Mouse (Mus musculus) stomach, embryonic 15.5 days (tissue): ENCODE data around the gene Asxl2. TPM values are rescaled to one million over a fixed set of nuclear protein-coding genes. Genes with fewer than 3 reads are reported as not detected.
"Not testable (repeated sequence)": the region's sequence is repeated elsewhere in the genome, so short reads cannot be mapped to it uniquely, and the experiment has no call there.

Experiments
- ATAC-seq: fragments of 200-750 bp; cut with Nextera tagmentation; 2 replicates; pipeline ENCODE4 v1.8.0; 2017; ENCODE audit warnings: low read depth, moderate number of reproducible peaks, moderate TSS enrichment; ENCODE audit not compliant: insufficient read depth, low FRiP score
- H3K27ac ChIP-seq: fragments of 300-500 bp; sonication (generic); 2 replicates; pipeline ENCODE4 v1.5.1; 2015; ENCODE audit warnings: mild to moderate bottlenecking, inconsistent platforms
- H3K27me3 ChIP-seq: fragments of 300-500 bp; sonication (generic); replicated peaks from 2 replicates; pipeline ENCODE4 v1.6.1; 2015; ENCODE audit warnings: inconsistent platforms
- H3K36me3 ChIP-seq: fragments of 300-500 bp; sonication (generic); 2 replicates; pipeline ENCODE4 v1.6.1; 2015; ENCODE audit warnings: inconsistent platforms
- H3K4me1 ChIP-seq: fragments of 300-500 bp; sonication (generic); 2 replicates; pipeline ENCODE4 v1.6.1; 2015; ENCODE audit warnings: inconsistent platforms
- H3K4me2 ChIP-seq: fragments of 300-500 bp; sonication (generic); 2 replicates; pipeline ENCODE4 v1.6.1; 2015; ENCODE audit warnings: mild to moderate bottlenecking, inconsistent platforms
- H3K4me3 ChIP-seq: fragments of 300-500 bp; sonication (generic); replicated peaks from 2 replicates; pipeline ENCODE4 v1.5.1; 2015; ENCODE audit warnings: inconsistent platforms
- H3K9ac ChIP-seq: fragments of 300-500 bp; sonication (generic); 2 replicates; pipeline ENCODE4 v1.6.1; 2015; ENCODE audit warnings: inconsistent platforms
- H3K9me3 ChIP-seq: fragments of 300-500 bp; sonication (generic); 2 replicates; pipeline ENCODE4 v1.6.1; 2016; ENCODE audit warnings: inconsistent platforms
- WGBS: fragments of 180-500 bp; shearing (Covaris S2); methylation state at CpG from one replicate; pipeline ENCODE4 v1.1.7; 2015; 5-methylcytosine and 5-hydroxymethylcytosine counted together
- polyA plus RNA-seq: library from polyadenylated mRNA; unstranded; fragments of >200 nt; fragmentation: Nextera tagmentation; extraction: Ambion mirVana; gene quantifications from 2 replicates; pipeline ENCODE4 v1.2.1, GENCODE M21; 2015

The Asxl2 gene
- polyA plus RNA-seq, 1 experiment from 2014 or later, result 16.4 TPM

GRCm38 (mm10) chr12:3396931-3397330 is 29.7 kb upstream of the Asxl2 start:
- no peak for ATAC-seq
- 91% methylated on average over 8 of the region's 8 CpGs for whole genome bisulfite sequencing
- Histone ChIP-seq H3K27ac (no peak overlapping the region), H3K36me3 (no peaks in the 10 kb centered on the region), H3K27me3 (no peaks in the 10 kb centered on the region), H3K4me2 (no peak overlapping the region), H3K9ac (no peak overlapping the region), H3K9me3 (no peaks in the 10 kb centered on the region), H3K4me1 (no peaks in the 10 kb centered on the region), H3K4me3 (no peak overlapping the region)

DNA sequence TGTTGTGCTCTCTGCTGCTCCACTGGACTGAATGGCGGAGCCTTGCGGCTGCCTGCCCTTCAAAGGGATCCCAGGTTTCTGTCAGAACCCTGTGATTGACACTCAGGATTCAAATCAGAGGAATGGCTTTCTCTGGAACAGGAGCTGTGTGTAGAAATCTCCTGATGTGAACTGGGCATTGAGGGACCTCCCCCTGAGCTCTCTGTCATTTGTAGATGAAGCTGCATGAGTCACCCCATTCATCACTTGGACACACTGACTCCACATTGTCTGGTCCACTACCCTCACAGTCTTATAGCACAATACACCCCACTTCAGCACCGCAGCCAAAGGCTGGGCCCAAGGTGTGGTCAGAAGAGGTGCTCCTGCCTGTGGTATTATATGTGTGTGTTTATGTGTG is 21.0 kb upstream of the Asxl2 start:
- H3K4me2 ChIP-seq, H3K9me3 ChIP-seq, H3K27ac ChIP-seq, H3K4me3 ChIP-seq, H3K4me1 ChIP-seq, H3K9ac ChIP-seq, ATAC-seq, H3K27me3 ChIP-seq, H3K36me3 ChIP-seq: not testable (repeated sequence)
- 94% methylated on average over 3 of the region's 3 CpGs for WGBS

- no peak overlapping the region for H3K4me2 ChIP-seq
- H3K9me3 ChIP-seq, result no peaks in the 10 kb centered on the region
- H3K27ac ChIP-seq, result no peak overlapping the region
- no peak for ATAC-seq
- WGBS, result 88% methylated on average over 6 of the region's 6 CpGs
- H3K4me1 ChIP-seq, result no peaks in the 10 kb centered on the region
- H3K9ac ChIP-seq, result no peak overlapping the region
- no peak overlapping the region for H3K4me3 ChIP-seq
- peaks cover 7% of the 10 kb centered on the region for H3K36me3 ChIP-seq
- H3K27me3 ChIP-seq, result no peaks in the 10 kb centered on the region
Measured at GRCm38 (mm10) chr12:3406585-3406984, 20.1 kb upstream of the Asxl2 start.

DNA sequence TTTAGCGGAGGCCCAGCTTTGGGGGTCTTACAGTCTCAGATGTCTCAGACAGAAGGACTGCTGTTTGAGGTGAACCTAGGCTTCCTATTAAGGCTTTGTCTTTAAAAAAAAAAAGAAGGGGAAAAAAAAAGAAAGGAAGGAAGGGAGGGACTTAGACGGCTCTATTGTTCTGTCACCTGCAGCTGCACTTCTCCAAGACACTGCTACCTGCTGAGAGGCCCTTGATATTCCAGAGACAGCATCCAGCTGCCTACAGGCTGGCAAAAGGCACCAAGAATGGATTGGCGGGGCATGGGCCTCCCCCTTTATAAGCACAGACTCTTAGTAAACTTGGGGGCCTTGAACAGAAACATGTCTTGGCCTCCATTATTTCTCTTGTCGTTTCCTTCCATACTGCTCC is 11.7 kb upstream of the Asxl2 start:
- WGBS, result 89% methylated on average over 4 of the region's 4 CpGs
- Histone ChIP-seq H3K9ac (no peak overlapping the region), H3K27ac (no peak overlapping the region), H3K9me3 (no peaks in the 10 kb centered on the region), H3K4me1 (no peaks in the 10 kb centered on the region), H3K4me2 (no peak overlapping the region), H3K36me3 (peaks cover 4% of the 10 kb centered on the region), H3K27me3 (no peaks in the 10 kb centered on the region), H3K4me3 (no peak overlapping the region)
- ATAC-seq, result no peak

- peaks cover 8% of the 10 kb centered on the region; the same call in 1 of the 2 replicates for H3K36me3 ChIP-seq
- H3K27ac ChIP-seq, result no peak overlapping the region
- no peaks in the 10 kb centered on the region for H3K27me3 ChIP-seq
- H3K4me2 ChIP-seq, result no peak overlapping the region
- WGBS, result 86% methylated on average over 3 of the region's 3 CpGs
- no peaks in the 10 kb centered on the region for H3K9me3 ChIP-seq
- H3K4me3 ChIP-seq, result no peak overlapping the region
- H3K9ac ChIP-seq, result no peak overlapping the region
- no peak for ATAC-seq
- no peaks in the 10 kb centered on the region for H3K4me1 ChIP-seq
Measured at GRCm38 (mm10) chr12:3418761-3419160, 7.9 kb upstream of the Asxl2 start.

DNA sequence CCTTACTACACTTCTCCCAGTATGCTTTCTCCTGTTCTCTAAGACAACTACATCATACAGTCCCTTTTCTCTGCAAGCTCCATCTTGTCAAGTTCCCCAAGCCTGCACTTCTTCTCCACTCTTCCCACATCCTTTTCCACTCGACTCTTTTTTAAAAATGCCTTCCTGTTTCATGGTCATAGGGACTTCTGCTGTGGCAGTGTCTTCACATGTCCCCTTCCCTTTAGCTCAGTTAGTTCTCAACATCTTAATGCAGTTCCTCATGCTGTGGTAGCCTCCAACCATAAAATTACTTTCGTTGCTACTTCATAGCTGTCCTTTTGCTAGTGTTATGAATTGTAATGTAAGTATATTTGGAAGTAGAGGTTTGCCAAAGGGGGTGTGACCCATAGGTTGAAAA is 6.1 kb upstream of the Asxl2 start:
- no peaks in the 10 kb centered on the region for H3K9me3 ChIP-seq
- H3K36me3 ChIP-seq, result peaks cover 8% of the 10 kb centered on the region; the same call in 1 of the 2 replicates
- no peak overlapping the region for H3K4me2 ChIP-seq
- H3K27me3 ChIP-seq, result no peaks in the 10 kb centered on the region
- no peak overlapping the region for H3K4me3 ChIP-seq
- peaks cover 1% of the 10 kb centered on the region; the same call in 1 of the 2 replicates for H3K4me1 ChIP-seq
- WGBS, result 83% methylated on average over 2 of the region's 2 CpGs
- H3K9ac ChIP-seq, result no peak overlapping the region
- no peak overlapping the region for H3K27ac ChIP-seq
- no peak for ATAC-seq

DNA sequence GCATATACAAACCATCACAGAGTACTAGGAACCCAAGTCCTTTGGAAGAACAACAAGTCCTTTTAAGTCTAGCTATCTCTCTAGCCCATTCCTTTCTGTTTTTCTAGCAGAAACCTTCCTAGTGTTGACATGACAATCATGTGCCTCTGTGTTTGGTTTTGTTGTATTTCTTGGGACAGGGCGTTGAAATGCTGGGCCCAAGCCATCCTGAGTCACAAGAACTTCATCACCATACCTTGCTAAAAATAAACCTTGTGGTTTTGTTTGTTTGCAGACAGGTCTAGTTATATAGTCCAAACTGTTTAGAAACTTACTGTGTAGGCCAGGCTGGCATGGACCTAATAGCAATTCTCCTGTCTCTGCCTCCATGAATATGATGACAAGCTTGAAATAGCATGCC is 3.9 kb upstream of the Asxl2 start:
- Histone ChIP-seq H3K4me1 (peaks cover 3% of the 10 kb centered on the region; the same call in 1 of the 2 replicates), H3K27me3 (no peaks in the 10 kb centered on the region), H3K4me3 (no peak overlapping the region), H3K27ac (no peak overlapping the region), H3K9ac (no peak overlapping the region), H3K36me3 (peaks cover 8% of the 10 kb centered on the region; the same call in 1 of the 2 replicates), H3K4me2 (no peak overlapping the region), H3K9me3 (no peaks in the 10 kb centered on the region)
- no peak for ATAC-seq
- 94% methylated on average over 1 of the region's 1 CpGs for WGBS

- H3K4me3 ChIP-seq, result no peak overlapping the region
- no peak overlapping the region for H3K4me2 ChIP-seq
- H3K27ac ChIP-seq, result no peak overlapping the region
- H3K27me3 ChIP-seq, result no peaks in the 10 kb centered on the region
- H3K9ac ChIP-seq, result no peak overlapping the region
- H3K9me3 ChIP-seq, result no peaks in the 10 kb centered on the region
- WGBS, result 79% methylated on average over 2 of the region's 2 CpGs
- peaks cover 4% of the 10 kb centered on the region; the same call in 1 of the 2 replicates for H3K36me3 ChIP-seq
- peaks cover 8% of the 10 kb centered on the region; the same call in 1 of the 2 replicates for H3K4me1 ChIP-seq
- no peak for ATAC-seq
Measured at GRCm38 (mm10) chr12:3424179-3424578, 2.5 kb upstream of the Asxl2 start.

- no peaks in the 10 kb centered on the region for H3K27me3 ChIP-seq
- peaks cover 8% of the 10 kb centered on the region; the same call in 1 of the 2 replicates for H3K4me1 ChIP-seq
- H3K9ac ChIP-seq, result peak overlapping the region; percentile 32; the same call in 1 of the 2 replicates
- peak overlapping the region; percentile 98 for H3K4me3 ChIP-seq
- peaks cover 4% of the 10 kb centered on the region; the same call in 1 of the 2 replicates for H3K36me3 ChIP-seq
- 36% methylated on average over 15 of the region's 15 CpGs for WGBS
- ATAC-seq, result peak; percentile 20; the same call in 1 of the 2 replicates
- H3K9me3 ChIP-seq, result no peaks in the 10 kb centered on the region
- peak overlapping the region; percentile 60 for H3K4me2 ChIP-seq
- peak overlapping the region; percentile 99 for H3K27ac ChIP-seq
Measured at GRCm38 (mm10) chr12:3425375-3426341, 999 bp upstream of the Asxl2 start.

DNA sequence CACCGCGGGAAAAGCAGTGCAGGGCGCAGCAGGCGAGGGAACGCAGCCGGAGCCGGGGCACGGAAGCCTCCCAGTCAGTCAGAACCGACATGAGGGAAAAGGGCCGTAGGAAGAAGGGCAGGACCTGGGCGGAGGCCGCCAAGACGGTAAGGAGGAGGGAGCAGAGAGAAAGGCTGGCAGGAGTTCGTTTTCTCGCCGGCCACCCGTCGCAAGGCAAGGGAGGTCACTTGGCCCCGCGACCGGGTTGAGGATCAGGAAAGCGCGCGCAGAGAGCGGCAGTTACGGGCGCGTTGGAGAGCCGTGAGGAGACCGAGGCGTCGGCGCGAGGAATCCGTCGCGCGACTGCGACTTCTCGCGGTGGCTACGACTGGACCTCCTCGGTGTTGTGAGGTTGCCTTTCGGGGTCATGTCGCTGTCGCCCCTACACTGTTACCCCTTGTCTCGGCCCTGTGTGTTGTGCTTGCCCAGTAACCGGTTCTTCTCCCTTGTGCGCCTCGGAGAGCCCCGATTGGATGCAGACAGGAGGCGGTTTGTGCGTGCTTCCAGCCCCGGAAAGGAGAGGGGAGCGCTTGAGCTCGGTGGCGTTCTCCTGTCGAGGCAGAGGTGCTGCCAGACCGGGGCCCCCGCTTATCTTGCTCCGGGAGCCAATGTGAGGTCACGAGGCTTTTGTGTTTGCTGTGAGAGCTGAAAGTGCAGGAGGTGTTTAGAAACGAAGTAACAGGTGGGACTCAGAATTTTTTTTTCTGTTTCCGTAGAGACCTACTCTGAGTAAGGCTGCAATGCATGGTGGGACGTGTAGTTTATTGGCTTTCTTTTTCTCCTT is 621 bp downstream of the Asxl2 start:
- Histone ChIP-seq H3K9me3 (no peaks in the 10 kb centered on the region), H3K27ac (peak overlapping the region; percentile 99), H3K36me3 (peaks cover 4% of the 10 kb centered on the region; the same call in 1 of the 2 replicates), H3K9ac (peak overlapping the region; percentile 93), H3K4me3 (peak overlapping the region; percentile 98), H3K4me2 (peak overlapping the region; percentile 53), H3K4me1 (peaks cover 8% of the 10 kb centered on the region; the same call in 1 of the 2 replicates), H3K27me3 (no peaks in the 10 kb centered on the region)
- under 1% methylated on average over 65 of the region's 65 CpGs for WGBS
- ATAC-seq, result peak; percentile 48

DNA sequence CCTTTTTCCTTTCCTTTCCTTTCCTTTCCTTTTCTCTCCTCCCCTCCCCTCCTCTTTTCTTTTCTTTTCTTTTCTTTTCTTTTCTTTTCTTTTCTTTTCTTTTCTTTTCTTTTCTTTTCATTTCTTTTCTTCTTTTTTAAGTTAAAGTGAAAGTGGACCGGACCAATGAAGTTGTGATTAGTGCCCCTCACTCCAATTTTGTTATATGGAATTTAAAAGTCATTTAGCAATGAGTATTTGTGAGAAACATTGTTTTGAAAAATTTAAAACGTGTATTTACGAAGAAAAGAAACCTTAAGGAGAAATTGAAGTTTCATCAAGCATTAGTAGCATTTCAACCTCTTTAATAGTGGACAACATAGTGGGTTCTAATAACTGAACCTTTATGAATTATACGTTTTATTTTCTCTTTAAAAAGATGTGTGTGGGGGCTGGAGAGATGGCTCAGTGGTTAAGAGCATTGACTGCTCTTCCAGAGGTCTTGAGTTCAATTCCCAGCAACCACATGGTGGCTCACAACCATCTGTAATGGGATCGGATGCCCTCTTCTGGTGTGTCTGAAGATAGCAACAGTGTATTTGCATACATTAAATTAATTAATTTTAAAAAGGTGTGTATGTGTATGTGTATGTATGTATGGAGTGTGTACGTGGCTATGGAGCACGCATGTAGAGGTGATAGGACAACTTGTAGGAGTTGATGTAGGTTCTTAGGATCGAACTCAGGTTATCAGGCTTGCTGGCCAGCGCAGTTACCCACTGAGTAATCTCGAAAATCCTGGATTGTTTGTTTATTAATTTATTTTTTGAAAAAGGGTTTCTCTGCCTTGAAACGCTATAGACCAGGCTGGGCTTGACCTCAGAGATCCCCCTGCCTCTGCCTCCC is 1.5 kb downstream of the Asxl2 start:
- WGBS, result 63% methylated on average over 11 of the region's 11 CpGs
- ATAC-seq, result no peak
- peak overlapping the region; percentile 99; the same call in 1 of the 2 replicates for H3K27ac ChIP-seq

More for the DNA sequence above, 1.5 kb downstream of the Asxl2 start:
- Histone ChIP-seq H3K27me3 (no peaks in the 10 kb centered on the region), H3K4me1 (peaks cover 8% of the 10 kb centered on the region; the same call in 1 of the 2 replicates), H3K4me3 (peak overlapping the region; percentile 98), H3K9me3 (no peaks in the 10 kb centered on the region), H3K9ac (no peak overlapping the region), H3K36me3 (no peaks in the 10 kb centered on the region), H3K4me2 (peak overlapping the region; percentile 53)
